Mouse (Mus musculus) embryonic facial prominence, embryonic 11.5 days (tissue): Measurements from ENCODE around the gene Sorcs2. TPM values are rescaled to one million over a fixed set of nuclear protein-coding genes. Genes with fewer than 3 reads are reported as not detected.
A peak's percentile ranks its signal among the peaks of the same experiment; 100 is the strongest.
"Not testable (repeated sequence)": the region's sequence is repeated elsewhere in the genome, so short reads cannot be mapped to it uniquely, and the experiment has no call there.

Experiments
- ATAC-seq: fragments of 200-750 bp; cut with Nextera tagmentation; replicated peaks from 2 replicates; pipeline ENCODE4 v1.8.0; 2017; ENCODE audit warnings: low read depth; ENCODE audit not compliant: insufficient number of reproducible peaks, low FRiP score, low TSS enrichment
- DNase-seq: peaks from one replicate; pipeline ENCODE4 v3.0.0-alpha.2; 2015; ENCODE audit warnings: low spot score
- H3K27ac ChIP-seq: fragments of 300-500 bp; sonication (generic); replicated peaks from 2 replicates; pipeline ENCODE4 v1.5.1; 2014; ENCODE audit warnings: mild to moderate bottlenecking, low read depth, low read length, control low read depth
- H3K27me3 ChIP-seq: fragments of 300-500 bp; sonication (generic); 2 replicates; pipeline ENCODE4 v1.6.1; 2014; ENCODE audit warnings: mild to moderate bottlenecking, low read length, moderate library complexity, mixed read lengths; ENCODE audit not compliant: control insufficient read depth, insufficient read depth
- H3K36me3 ChIP-seq: fragments of 300-500 bp; sonication (generic); replicated peaks from 2 replicates; pipeline ENCODE4 v1.6.1; 2014; ENCODE audit warnings: low read depth, mild to moderate bottlenecking, low read length, moderate library complexity, mixed read lengths; ENCODE audit not compliant: control insufficient read depth, insufficient read depth
- H3K4me1 ChIP-seq: fragments of 300-500 bp; sonication (generic); 2 replicates; pipeline ENCODE4 v1.6.1; 2014; ENCODE audit warnings: low read length, mixed read lengths; ENCODE audit not compliant: control insufficient read depth, insufficient read depth
- H3K4me2 ChIP-seq: fragments of 300-500 bp; sonication (generic); 2 replicates; pipeline ENCODE4 v1.6.1; 2014; ENCODE audit warnings: low read depth, mild to moderate bottlenecking, control low read depth, low read length, moderate library complexity
- H3K4me3 ChIP-seq: fragments of 300-500 bp; sonication (generic); 2 replicates; pipeline ENCODE4 v1.5.1; 2014; ENCODE audit warnings: low read depth, low read length, control low read depth
- H3K9ac ChIP-seq: fragments of 300-500 bp; sonication (generic); replicated peaks from 2 replicates; pipeline ENCODE4 v1.6.1; 2014; ENCODE audit warnings: mild to moderate bottlenecking, control low read depth, low read length
- H3K9me3 ChIP-seq: fragments of 300-500 bp; sonication (generic); replicated peaks from 2 replicates; pipeline ENCODE4 v1.6.1; 2016; ENCODE audit warnings: mild to moderate bottlenecking, low read length, inconsistent platforms, mixed read lengths; ENCODE audit not compliant: control insufficient read depth
- WGBS: fragments of 180-500 bp; shearing (Covaris S2); extraction: QIAGEN DNeasy Blood & Tissue Kit; methylation state at CpG from one replicate; pipeline ENCODE4 v1.1.7; 2014; 5-methylcytosine and 5-hydroxymethylcytosine counted together
- polyA plus RNA-seq: library from polyadenylated mRNA; unstranded; fragments of >200 nt; fragmentation: Nextera tagmentation; extraction: Ambion mirVana; gene quantifications from 2 replicates; pipeline ENCODE4 v1.2.1, GENCODE M21; 2014

Sorcs2 gene
- polyA plus RNA-seq, 1 experiment from 2014 or later, result 4.6 TPM

DNA sequence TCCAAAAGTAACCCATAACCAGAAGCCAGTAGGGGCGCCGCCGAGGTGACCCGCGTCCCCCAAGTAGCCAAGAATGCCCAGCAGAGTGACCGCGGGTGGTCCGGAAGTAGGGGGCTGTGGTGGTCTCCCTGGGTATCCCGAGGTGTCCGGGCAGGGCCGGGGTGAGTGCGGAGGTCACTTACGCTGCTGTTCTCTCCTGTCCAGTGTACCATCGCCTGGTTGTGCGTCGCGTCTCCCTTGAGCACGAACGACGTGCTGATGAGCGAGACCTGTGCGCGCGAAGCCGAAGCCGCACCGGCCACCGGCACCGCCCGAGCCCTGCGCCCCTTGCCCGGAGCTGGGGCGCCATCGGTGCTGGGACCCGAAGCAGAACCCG is 567 bp downstream of the Sorcs2 start:
- H3K4me3 ChIP-seq, result peak overlapping the region; percentile 73
- WGBS, result under 1% methylated on average over 36 of the region's 36 CpGs
- H3K9me3 ChIP-seq, result no peaks in the 10 kb centered on the region
- peaks cover 2% of the 10 kb centered on the region; the same call in 1 of the 2 replicates for H3K27me3 ChIP-seq
- peak; percentile 52 for DNase-seq
- no peak overlapping the region for H3K27ac ChIP-seq
- ATAC-seq, result peak; percentile 15; the same call in 1 of the 2 replicates
- no peaks in the 10 kb centered on the region for H3K4me1 ChIP-seq
- no peaks in the 10 kb centered on the region for H3K36me3 ChIP-seq
- H3K4me2 ChIP-seq, result peak overlapping the region; percentile 100
- peak overlapping the region; percentile 84 for H3K9ac ChIP-seq

DNA sequence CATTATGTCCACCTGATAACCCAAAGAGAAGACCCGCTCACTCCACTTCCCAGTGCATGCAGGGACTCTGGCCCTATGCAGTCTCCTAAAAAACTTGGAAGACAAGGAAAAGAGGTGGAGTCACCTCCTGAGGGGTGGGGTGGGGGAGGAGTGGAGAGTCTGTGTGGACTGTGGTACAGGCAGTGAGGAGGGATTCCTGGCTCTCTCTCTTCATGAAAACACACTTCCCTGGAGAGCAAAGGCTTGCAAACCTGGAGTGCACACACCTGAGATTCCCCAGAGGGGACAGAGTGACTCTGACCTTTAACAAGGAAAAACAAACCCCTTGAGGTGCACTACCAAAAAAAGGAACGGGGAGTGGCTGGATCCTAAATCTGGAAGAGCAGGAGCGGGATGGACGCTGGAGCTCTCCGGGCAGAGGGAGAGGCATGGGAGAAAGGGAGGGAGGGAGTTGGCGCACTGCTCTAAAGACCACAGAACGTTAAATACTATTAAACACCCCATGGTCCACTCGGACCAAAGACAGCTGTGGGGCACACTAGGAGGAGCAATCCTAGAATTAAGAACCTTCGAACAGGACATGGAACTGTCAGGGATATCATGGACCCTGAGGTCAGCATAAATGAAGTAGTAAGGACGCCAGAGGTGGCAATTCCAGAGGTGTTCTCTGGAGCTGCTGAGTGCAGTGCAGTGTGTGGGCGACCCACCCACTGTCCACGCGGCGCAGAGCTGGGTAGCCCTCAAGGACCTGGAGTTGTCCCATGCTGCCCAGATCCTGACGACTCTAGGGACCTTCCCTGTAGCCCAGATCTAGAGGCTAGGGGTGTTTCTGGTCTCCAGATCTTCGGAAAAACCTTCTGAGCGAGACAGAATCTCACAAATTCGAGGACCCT is 1.2 kb downstream of the Sorcs2 start:
- peak overlapping the region; percentile 84 for H3K9ac ChIP-seq
- H3K27ac ChIP-seq, result no peak overlapping the region
- DNase-seq (no peak), ATAC-seq (no peak)
- H3K4me3 ChIP-seq, result peak overlapping the region; percentile 73
- H3K4me2 ChIP-seq, result peak overlapping the region; percentile 100
- H3K4me1 ChIP-seq, result no peaks in the 10 kb centered on the region
- peaks cover 2% of the 10 kb centered on the region; the same call in 1 of the 2 replicates for H3K27me3 ChIP-seq
- no peaks in the 10 kb centered on the region for H3K36me3 ChIP-seq
- 6% methylated on average over 18 of the region's 18 CpGs for WGBS
- no peaks in the 10 kb centered on the region for H3K9me3 ChIP-seq

DNA sequence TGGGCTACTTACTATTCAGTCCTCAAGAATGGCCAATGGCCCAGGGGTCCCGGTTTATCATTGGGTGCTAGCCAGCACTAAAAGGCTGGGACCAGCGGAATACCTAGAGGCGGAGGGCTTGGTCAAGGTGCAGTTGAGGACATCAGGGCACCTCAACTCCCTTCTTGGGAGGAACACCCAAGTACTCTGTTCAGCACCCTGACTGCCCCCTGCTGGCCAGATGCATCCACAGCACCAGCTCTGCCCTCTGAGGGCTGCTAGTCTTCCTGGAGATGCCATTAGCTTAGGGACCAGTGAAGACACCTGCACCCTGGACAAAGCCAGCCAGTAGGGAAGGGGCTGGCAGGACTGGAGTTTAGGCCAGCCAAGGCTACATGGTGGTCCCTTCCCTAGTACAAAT is 1.9 kb downstream of the Sorcs2 start:
- ATAC-seq, result no peak; the same call in 1 of the 2 replicates
- Histone ChIP-seq H3K27me3 (peaks cover 2% of the 10 kb centered on the region; the same call in 1 of the 2 replicates), H3K4me1 (no peaks in the 10 kb centered on the region), H3K4me3 (no peak overlapping the region), H3K36me3 (no peaks in the 10 kb centered on the region), H3K9ac (no peak overlapping the region), H3K4me2 (peak overlapping the region; percentile 2; the same call in 1 of the 2 replicates), H3K27ac (no peak overlapping the region), H3K9me3 (no peaks in the 10 kb centered on the region)
- WGBS, result 69% methylated on average over 3 of the region's 3 CpGs
- peak; percentile 81 for DNase-seq

DNA sequence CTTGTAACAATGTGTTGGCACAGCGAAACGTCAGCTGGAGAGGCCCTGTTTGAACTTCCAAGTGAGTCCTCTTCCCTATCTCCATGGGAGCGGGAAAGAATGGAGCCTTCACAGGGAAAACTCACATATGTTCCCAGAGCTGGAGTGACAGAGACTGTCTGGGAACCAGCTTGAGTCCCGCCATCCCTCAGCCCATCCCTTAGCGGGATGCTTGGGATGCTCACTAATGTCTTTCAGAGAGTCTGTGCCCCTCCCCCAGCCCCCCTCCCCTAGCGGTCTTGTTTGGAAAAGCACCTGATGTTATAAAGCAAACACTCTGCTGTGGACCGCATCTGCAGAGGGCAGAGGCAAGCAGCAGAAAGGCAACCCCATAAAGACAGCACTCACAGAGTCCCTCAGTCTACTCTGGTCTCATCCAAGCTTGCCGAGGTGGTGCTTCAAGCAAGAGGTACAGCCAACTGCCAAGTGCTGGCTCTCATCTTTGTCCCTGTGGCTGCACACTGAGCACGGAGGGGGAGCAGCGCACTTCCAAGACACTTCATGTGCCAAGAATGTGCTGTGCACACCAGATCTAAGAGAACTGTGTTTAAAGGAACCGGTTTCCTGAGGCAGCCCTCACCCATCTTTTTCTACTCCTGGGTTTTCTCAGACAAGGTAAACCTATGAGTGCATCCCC is 3.0 kb downstream of the Sorcs2 start:
- Histone ChIP-seq H3K4me2 (no peak overlapping the region), H3K9ac (no peak overlapping the region), H3K27ac (no peak overlapping the region), H3K4me1 (no peaks in the 10 kb centered on the region), H3K36me3 (no peaks in the 10 kb centered on the region), H3K9me3 (no peaks in the 10 kb centered on the region), H3K27me3 (peaks cover 2% of the 10 kb centered on the region; the same call in 1 of the 2 replicates), H3K4me3 (no peak overlapping the region)
- DNase-seq (no peak), ATAC-seq (no peak)
- 47% methylated on average over 11 of the region's 11 CpGs for WGBS

DNA sequence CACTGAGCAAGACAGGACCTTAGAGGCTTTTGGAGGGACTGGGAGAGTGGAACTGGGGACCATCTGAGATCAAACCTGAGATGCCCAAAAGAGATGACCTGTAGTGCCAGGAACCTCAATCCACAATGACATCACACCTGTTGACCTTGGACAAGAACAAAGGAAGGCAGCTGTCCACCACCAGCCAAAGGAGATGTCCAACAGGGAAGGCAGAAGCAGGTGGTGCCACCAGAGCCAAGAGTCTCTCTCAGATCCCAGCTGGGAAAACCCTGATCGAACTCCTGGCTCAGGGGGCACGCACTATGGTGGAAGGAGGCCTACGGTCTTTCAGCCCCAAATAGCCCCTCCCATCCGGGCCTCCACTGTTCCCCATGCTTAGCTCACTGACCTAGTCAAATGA is 6.2 kb downstream of the Sorcs2 start:
- Histone ChIP-seq H3K9ac (no peak overlapping the region), H3K4me2 (no peak overlapping the region), H3K36me3 (no peaks in the 10 kb centered on the region), H3K27ac (no peak overlapping the region), H3K9me3 (no peaks in the 10 kb centered on the region), H3K4me1 (no peaks in the 10 kb centered on the region), H3K4me3 (no peak overlapping the region), H3K27me3 (peaks cover 2% of the 10 kb centered on the region; the same call in 1 of the 2 replicates)
- 87% methylated on average over 4 of the region's 4 CpGs for WGBS
- DNase-seq (no peak), ATAC-seq (no peak)

DNA sequence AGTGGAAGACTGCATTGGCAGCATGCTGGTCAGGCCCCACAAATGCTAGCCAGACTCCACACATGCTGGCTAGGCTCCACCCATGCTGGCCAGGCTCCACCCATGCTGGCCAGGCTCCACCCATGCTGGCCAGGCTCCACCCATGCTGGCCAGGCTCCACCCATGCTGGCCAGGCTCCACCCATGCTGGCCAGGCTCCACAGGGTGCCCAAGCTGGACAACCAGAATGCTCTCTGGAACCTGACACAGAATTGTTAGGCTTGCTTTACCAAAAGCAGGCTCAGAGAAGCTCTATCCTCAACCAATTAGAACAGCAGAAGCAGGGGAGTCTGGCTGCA is 7.4 kb downstream of the Sorcs2 start:
- ATAC-seq, H3K9ac ChIP-seq, H3K4me1 ChIP-seq: not testable (repeated sequence)

DNA sequence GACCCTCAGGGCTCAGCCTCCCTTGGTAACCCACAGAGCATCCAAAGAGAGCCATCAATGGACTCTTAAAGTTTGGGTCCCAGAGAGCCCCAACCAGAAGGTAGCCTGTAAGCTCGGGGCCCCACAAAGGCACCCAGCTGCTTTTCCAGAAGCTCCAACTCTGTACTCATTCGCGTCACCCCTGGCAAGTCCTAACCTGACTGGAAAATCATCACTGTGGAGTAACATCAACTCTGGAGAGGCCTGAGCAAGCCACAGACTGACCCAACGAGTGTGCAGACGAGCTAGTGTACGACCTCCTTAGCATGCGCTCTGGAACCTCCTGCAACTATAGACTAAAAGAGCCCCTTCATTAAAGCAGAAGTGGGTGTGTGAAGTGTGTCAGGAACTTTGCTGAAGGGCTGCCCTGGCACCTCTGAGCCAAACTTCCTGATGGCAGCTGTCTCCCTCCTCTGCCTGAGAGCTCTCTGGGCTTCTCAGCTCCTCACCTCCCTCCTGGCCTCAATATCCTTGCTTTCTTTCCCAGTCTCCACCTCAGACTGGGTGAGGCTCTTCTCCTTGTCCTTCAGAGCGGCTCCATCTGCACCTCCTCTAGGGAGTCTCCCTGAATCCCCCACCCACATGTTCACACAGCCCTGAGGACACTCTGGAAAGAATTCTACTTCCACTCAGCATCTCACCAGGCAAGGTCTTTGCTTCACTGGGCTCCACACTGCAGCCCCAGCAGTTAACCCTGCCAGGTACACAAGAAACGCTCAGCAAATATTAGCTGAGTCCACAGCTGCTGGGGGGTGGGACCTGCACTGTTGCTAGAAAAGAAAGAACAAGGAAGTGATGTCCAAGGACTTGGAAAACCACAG is 8.0 kb downstream of the Sorcs2 start:
- Histone ChIP-seq H3K4me3 (no peak overlapping the region), H3K9me3 (no peaks in the 10 kb centered on the region), H3K9ac (no peak overlapping the region), H3K27me3 (no peaks in the 10 kb centered on the region), H3K36me3 (no peaks in the 10 kb centered on the region), H3K4me1 (peaks cover 6% of the 10 kb centered on the region), H3K27ac (no peak overlapping the region), H3K4me2 (no peak overlapping the region)
- ATAC-seq (no peak), DNase-seq (no peak)
- 80% methylated on average over 9 of the region's 9 CpGs for WGBS

More for the DNA sequence above, 7.4 kb downstream of the Sorcs2 start:
- not testable (repeated sequence) for H3K27me3 ChIP-seq, H3K9me3 ChIP-seq, H3K4me3 ChIP-seq, H3K27ac ChIP-seq, H3K4me2 ChIP-seq, H3K36me3 ChIP-seq, DNase-seq
